Mouse (Mus musculus) small intestine, adult 2 months (tissue): ENCODE measurements at regions not wholly inside any gene's neighbourhood (a gene's known extent, or its start where the extent isn't known, plus 50 kb on each side); places are given as distances from the start of the nearest gene placed in this dataset.

Source experiments
- H3K27ac ChIP-seq: fragments of 200-500 bp; 2 replicates; pipeline ENCODE4 v1.5.1; 2012; ENCODE audit warnings: low read depth, low read length, control low read depth, inconsistent platforms; ENCODE audit not compliant: insufficient read depth
- H3K27me3 ChIP-seq: fragments of 200-500 bp; 2 replicates; pipeline ENCODE4 v1.6.1; 2012; ENCODE audit warnings: mild to moderate bottlenecking, moderate library complexity, low read length, inconsistent platforms; ENCODE audit not compliant: control insufficient read depth, insufficient read depth
- H3K36me3 ChIP-seq: fragments of 200-500 bp; 2 replicates; pipeline ENCODE4 v1.6.1; 2012; ENCODE audit warnings: mild to moderate bottlenecking, low read length, control low read depth, inconsistent platforms; ENCODE audit not compliant: control insufficient read depth, insufficient read depth
- H3K4me1 ChIP-seq: fragments of 200-500 bp; 2 replicates; pipeline ENCODE4 v1.6.1; 2012; ENCODE audit warnings: low read length, inconsistent platforms, mixed read lengths; ENCODE audit not compliant: control insufficient read depth, insufficient read depth, insufficient read length
- H3K4me3 ChIP-seq: fragments of 200-500 bp; 2 replicates; pipeline ENCODE4 v1.5.1; 2012; ENCODE audit warnings: low read depth, mild to moderate bottlenecking, control low read depth, inconsistent platforms, low read length, moderate library complexity
- CTCF ChIP-seq: fragments of 200-500 bp; IDR thresholded peaks from 2 replicates; pipeline ENCODE4 v1.5.1; 2012; ENCODE audit warnings: low read depth, mild to moderate bottlenecking, control low read depth, inconsistent platforms, low read length, moderate library complexity, mixed read lengths; ENCODE audit not compliant: insufficient replicate concordance, insufficient read length; ENCODE audit errors: extremely low read depth
- POLR2A ChIP-seq: fragments of 200-500 bp; IDR thresholded peaks from 2 replicates; pipeline ENCODE4 v1.6.1; 2012; ENCODE audit warnings: low read depth, mild to moderate bottlenecking, control low read depth, inconsistent platforms, low read length, moderate library complexity
- WGBS: fragments of 180-500 bp; shearing (Covaris S2); methylation state at CpG from one replicate; pipeline ENCODE4 v1.1.7; 2018; 5-methylcytosine and 5-hydroxymethylcytosine counted together

GRCm38 (mm10) chr17:27332076-27332475 is 127.8 kb upstream of the Lemd2 start:
- TF ChIP-seq POLR2A (no peak), CTCF (no peak)
- WGBS: 49% methylated on average over 4 of the region's 4 CpGs

GRCm38 (mm10) chr17:27331630-27332029 is 127.4 kb upstream of the Lemd2 start:
- no peaks in the 10 kb centered on the region for H3K36me3 ChIP-seq
- TF ChIP-seq POLR2A (no peak), CTCF (no peak)
- no peak overlapping the region for H3K4me3 ChIP-seq
- no peak overlapping the region for H3K27ac ChIP-seq
- no peaks in the 10 kb centered on the region for H3K27me3 ChIP-seq
- WGBS: 84% methylated on average over 5 of the region's 5 CpGs
- H3K4me1 ChIP-seq: peaks cover 16% of the 10 kb centered on the region; the same call in 1 of the 2 replicates

More at GRCm38 (mm10) chr17:27332076-27332475, 127.8 kb upstream of the Lemd2 start:
- Histone ChIP-seq H3K4me3 (no peak overlapping the region), H3K4me1 (peaks cover 16% of the 10 kb centered on the region; the same call in 1 of the 2 replicates), H3K36me3 (no peaks in the 10 kb centered on the region), H3K27me3 (no peaks in the 10 kb centered on the region), H3K27ac (no peak overlapping the region)

- Histone ChIP-seq H3K4me1 (peaks cover 21% of the 10 kb centered on the region), H3K4me3 (no peak overlapping the region), H3K27me3 (no peaks in the 10 kb centered on the region), H3K27ac (no peak overlapping the region), H3K36me3 (no peaks in the 10 kb centered on the region)
- TF ChIP-seq POLR2A: no peak
- no peak for TF ChIP-seq CTCF
- WGBS: 24% methylated on average over 6 of the region's 6 CpGs
Observed at GRCm38 (mm10) chr17:27329791-27330190, 125.5 kb upstream of the Lemd2 start.

- H3K4me1 ChIP-seq: peaks cover 21% of the 10 kb centered on the region
- H3K27me3 ChIP-seq: no peaks in the 10 kb centered on the region
- H3K36me3 ChIP-seq: no peaks in the 10 kb centered on the region
- WGBS: 46% methylated on average over 8 of the region's 8 CpGs
- no peak for TF ChIP-seq POLR2A
- no peak for TF ChIP-seq CTCF
- H3K27ac ChIP-seq: peak overlapping the region; percentile 1; the same call in 1 of the 2 replicates
- no peak overlapping the region for H3K4me3 ChIP-seq
Observed at GRCm38 (mm10) chr17:27329183-27329582, 124.9 kb upstream of the Lemd2 start.

GRCm38 (mm10) chr17:27325002-27325460 is 120.8 kb upstream of the Lemd2 start:
- TF ChIP-seq CTCF (no peak), POLR2A (no peak)
- WGBS: 13% methylated on average over 18 of the region's 18 CpGs
- Histone ChIP-seq H3K4me1 (peaks cover 24% of the 10 kb centered on the region), H3K4me3 (peak overlapping the region; percentile 42), H3K27me3 (no peaks in the 10 kb centered on the region), H3K36me3 (no peaks in the 10 kb centered on the region), H3K27ac (no peak overlapping the region)

- H3K4me3 ChIP-seq: no peak overlapping the region
- H3K36me3 ChIP-seq: no peaks in the 10 kb centered on the region
Observed at GRCm38 (mm10) chr17:27323513-27323912, 119.2 kb upstream of the Lemd2 start.

GRCm38 (mm10) chr17:27322891-27323509 is 118.7 kb upstream of the Lemd2 start:
- H3K36me3 ChIP-seq: no peaks in the 10 kb centered on the region
- no peak overlapping the region for H3K27ac ChIP-seq
- TF ChIP-seq CTCF: no peak
- no peak for TF ChIP-seq POLR2A
- H3K4me1 ChIP-seq: peaks cover 11% of the 10 kb centered on the region
- no peaks in the 10 kb centered on the region for H3K27me3 ChIP-seq
- no peak overlapping the region for H3K4me3 ChIP-seq
- 63% methylated on average over 6 of the region's 6 CpGs for WGBS

More at GRCm38 (mm10) chr17:27323513-27323912, 119.2 kb upstream of the Lemd2 start:
- Histone ChIP-seq H3K27ac (no peak overlapping the region), H3K27me3 (no peaks in the 10 kb centered on the region), H3K4me1 (peaks cover 13% of the 10 kb centered on the region)
- WGBS: 13% methylated on average over 2 of the region's 2 CpGs
- no peak for TF ChIP-seq POLR2A
- no peak for TF ChIP-seq CTCF
